Mouse (Mus musculus) bone marrow macrophage, adult 2 months (primary cell): ENCODE measurements around the gene Clip2. TPM values are rescaled to one million over a fixed set of nuclear protein-coding genes. Genes with fewer than 3 reads are reported as not detected.

Experiments
- H3K27ac ChIP-seq: 2 replicates; pipeline ENCODE4 v1.5.1; 2012; ENCODE audit warnings: low read depth, low read length; ENCODE audit not compliant: insufficient read depth
- H3K4me1 ChIP-seq: 2 replicates; pipeline ENCODE4 v1.6.1; 2012; ENCODE audit warnings: low read length; ENCODE audit not compliant: control insufficient read depth, insufficient read depth
- H3K4me3 ChIP-seq: 2 replicates; pipeline ENCODE4 v1.5.1; 2012; ENCODE audit warnings: mild to moderate bottlenecking, low read length, moderate library complexity; ENCODE audit not compliant: insufficient read depth
- CTCF ChIP-seq: IDR thresholded peaks from 2 replicates; pipeline ENCODE4 v1.5.1; 2012; ENCODE audit warnings: low read depth, mild to moderate bottlenecking, low read length, moderate library complexity
- POLR2A ChIP-seq: IDR thresholded peaks from 2 replicates; pipeline ENCODE4 v1.6.1; 2012; ENCODE audit warnings: mild to moderate bottlenecking, low read depth, low read length, borderline replicate concordance
- polyA plus RNA-seq: library from polyadenylated mRNA; stranded (reverse); fragments of >200 nt; gene quantifications from 2 replicates; pipeline ENCODE4 v1.2.4, GENCODE M21; 2012; ENCODE audit not compliant: missing spikeins, insufficient read depth, insufficient read length

The Clip2 gene
- polyA plus RNA-seq, 1 experiment = 14.3 TPM

DNA sequence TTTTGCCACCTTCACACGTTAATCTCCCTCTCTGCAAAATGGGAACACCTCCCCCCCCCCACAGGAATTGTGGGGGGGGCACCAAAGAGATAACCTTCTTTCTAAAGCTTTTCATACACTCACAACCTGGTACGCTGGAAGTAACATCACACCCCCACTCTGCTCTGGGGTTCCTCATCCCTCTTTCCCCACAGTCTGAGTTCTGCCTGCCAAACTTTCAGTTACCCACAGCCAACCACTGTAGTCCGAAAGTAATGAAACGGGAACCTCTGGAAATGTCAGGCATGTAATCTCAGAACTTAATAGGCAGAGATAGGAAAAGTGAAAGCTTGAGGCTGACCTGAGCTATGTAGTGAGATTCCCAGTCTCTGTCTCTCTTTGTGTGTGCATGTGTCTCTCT, 15.2 kb upstream of the Clip2 start:
- TF ChIP-seq POLR2A (no peak), CTCF (no peak)
- H3K4me1 ChIP-seq = peaks cover 15% of the 10 kb centered on the region
- no peak overlapping the region for H3K27ac ChIP-seq
- H3K4me3 ChIP-seq = no peak overlapping the region

DNA sequence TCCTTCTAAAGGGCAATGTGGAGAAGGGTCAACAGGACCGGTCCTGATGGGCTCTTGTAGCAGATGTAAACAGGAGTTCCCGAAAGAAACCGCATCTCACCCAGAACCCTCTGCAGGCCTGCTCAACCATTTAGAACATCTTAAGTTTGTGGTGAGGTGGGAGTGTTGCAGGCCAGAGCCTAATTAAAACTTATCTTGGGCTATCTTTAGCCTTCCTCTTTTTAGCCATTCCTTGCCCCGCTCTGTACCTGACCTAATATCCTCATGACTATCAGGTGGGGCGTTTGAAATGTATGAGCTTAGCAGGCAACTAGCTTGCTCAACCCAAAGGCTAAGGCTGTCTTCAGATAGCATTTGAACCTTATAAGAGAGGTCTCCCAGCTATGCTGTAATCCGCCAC, 13.5 kb upstream of the Clip2 start:
- no peak for TF ChIP-seq CTCF
- no peak for TF ChIP-seq POLR2A
- Histone ChIP-seq H3K4me1 (peaks cover 13% of the 10 kb centered on the region), H3K27ac (no peak overlapping the region), H3K4me3 (no peak overlapping the region)

DNA sequence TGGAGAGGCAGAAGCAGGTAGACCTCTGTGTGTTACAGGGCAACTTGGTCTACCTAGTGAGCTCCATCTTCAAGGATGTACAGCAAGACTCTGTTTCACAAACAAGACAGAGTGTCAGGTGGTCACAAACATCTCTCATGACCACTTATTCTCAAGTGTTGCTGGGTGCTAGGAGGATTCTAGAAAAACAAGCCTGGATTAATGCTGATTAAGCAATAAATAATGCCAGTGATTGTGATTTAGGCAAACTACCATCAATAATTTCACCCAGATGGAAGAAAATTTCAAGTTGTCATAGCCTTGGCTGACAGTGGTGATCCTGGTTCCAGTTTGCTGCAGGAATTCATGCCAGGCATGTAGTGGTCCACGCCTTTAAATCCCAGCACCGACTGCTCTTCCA, 12.0 kb upstream of the Clip2 start:
- H3K4me1 ChIP-seq = peaks cover 6% of the 10 kb centered on the region
- H3K27ac ChIP-seq = no peak overlapping the region
- no peak for TF ChIP-seq CTCF
- no peak for TF ChIP-seq POLR2A
- no peak overlapping the region for H3K4me3 ChIP-seq

DNA sequence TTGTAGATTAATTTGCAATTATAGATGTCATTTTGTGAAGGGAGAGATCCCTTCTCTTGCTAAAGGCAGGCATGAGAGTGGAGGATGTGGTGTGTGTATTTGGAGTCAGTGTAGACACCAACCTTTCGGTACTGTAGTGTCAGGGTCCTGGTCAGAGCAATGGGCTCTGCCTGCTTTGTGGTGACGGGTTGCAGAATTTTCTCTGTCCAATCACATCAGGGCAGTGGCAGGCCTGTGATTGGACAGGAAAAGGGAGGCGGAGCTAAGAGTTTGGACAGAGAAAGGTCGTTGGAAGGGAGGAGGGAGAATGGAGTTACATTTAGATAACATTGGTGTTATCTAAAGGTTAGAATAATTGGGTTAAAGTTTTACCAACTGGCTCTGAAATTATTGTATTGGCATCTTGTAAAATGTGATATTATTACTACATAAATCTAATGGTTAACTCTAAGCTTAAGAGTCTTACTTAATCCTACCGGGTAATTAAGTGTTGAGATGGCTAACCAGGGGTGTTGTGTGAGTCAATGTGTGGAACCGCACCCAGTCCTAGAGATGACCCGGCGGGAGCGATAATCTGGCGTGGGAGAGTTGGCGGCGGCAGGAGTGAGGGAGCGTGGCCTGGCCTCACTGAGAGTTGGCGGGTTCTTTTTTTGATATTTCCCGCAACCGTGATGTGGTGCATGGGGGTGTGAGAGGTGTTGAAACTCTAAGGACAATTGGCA, 8.4 kb upstream of the Clip2 start:
- no peak overlapping the region for H3K27ac ChIP-seq
- H3K4me1 ChIP-seq = peaks cover 2% of the 10 kb centered on the region
- no peak for TF ChIP-seq CTCF
- no peak for TF ChIP-seq POLR2A
- no peak overlapping the region for H3K4me3 ChIP-seq

DNA sequence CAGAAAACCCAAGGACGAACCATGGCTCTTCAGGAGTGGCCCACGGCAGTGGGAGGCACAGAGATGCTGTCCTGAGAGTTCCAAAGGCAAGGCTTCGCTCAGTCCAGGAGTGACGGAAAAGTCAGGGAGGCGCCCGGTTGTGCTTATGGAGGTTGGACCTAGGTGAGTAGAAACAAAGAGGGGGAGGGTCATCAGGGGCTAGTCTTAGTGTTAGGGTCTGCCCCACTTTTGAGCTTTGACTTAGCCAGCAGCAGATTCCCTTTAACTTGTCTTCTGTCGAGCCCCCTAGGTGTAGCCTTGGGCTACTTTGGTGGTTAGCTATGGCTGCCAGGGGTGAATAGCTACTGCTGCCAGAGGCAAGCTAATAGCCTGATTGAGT, 7.8 kb upstream of the Clip2 start, which contains the start of gene Syna:
Gene Syna (minus strand): TSS at position 101 of the 379 bp plus-strand sequence.
- H3K4me1 ChIP-seq = peaks cover 8% of the 10 kb centered on the region
- no peak within 1 kb of the TSS for H3K4me3 ChIP-seq
- TF ChIP-seq POLR2A (no peak), CTCF (no peak)
- no peak within 1 kb of the TSS for H3K27ac ChIP-seq

DNA sequence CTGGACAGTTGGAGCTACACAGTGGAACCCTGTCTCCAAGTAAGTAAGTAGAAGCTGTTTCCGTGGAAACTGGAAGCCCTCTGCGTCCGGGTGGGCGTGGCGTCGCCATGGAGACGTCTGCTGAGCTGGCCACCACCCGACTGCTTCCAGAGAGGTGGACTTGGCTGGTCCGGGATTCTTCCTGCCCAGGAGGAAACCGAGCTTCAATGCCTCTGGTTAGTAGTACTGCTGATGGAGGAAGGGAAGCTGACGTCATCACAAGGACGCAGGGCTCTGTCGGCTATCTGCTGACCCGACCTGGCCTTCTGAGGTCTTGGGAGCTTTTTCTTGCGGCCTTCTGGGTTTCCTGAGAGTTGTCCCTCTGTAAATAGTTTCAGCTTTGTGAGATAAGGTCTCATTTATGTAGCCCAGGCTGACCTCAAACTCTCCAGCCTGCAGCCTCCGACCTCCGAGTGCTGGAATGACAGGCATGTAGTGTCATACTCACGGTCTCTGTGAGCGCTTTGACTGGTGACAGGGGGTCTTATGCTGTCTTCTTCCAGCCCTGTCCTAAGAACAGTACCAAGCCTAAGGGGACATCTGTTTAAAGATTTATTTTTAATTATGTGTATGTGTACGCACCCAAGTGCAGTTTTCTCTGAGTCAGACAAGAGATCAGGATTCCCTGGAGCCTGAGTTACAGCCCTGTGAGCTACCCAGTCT, 3.4 kb upstream of the Clip2 start:
- Histone ChIP-seq H3K4me1 (peaks cover 19% of the 10 kb centered on the region), H3K4me3 (no peak overlapping the region), H3K27ac (no peak overlapping the region)
- no peak for TF ChIP-seq POLR2A
- no peak for TF ChIP-seq CTCF

DNA sequence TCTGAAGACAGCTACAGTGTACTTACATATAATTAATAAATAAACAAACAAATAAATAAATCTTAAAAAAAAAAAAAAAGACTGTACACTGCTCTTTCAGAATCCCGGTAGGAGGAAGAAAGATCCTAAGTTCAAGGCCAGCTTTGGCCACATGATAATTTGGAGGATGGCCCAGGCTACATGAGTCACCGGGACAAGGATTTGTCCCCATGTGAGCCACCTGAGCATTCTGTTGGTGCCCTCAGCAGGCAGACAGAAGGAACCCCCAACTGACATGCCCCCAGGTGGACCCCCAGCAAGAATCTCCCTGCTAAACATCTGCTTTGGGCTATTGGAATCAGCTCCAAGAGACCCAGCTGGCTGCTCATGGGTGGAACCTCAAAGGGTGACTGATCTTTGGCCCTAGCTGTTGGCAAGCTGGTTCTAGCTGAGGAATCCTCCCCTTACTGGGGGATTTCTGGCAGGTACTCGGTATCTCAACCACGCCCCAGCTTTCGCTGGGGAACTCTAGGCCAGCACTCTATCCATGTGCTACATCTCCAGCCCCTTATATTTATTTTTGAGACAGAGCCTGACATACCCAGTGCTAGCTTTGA, 1.8 kb upstream of the Clip2 start:
- Histone ChIP-seq H3K4me1 (peaks cover 22% of the 10 kb centered on the region), H3K27ac (no peak overlapping the region), H3K4me3 (no peak overlapping the region)
- TF ChIP-seq CTCF (no peak), POLR2A (no peak)

DNA sequence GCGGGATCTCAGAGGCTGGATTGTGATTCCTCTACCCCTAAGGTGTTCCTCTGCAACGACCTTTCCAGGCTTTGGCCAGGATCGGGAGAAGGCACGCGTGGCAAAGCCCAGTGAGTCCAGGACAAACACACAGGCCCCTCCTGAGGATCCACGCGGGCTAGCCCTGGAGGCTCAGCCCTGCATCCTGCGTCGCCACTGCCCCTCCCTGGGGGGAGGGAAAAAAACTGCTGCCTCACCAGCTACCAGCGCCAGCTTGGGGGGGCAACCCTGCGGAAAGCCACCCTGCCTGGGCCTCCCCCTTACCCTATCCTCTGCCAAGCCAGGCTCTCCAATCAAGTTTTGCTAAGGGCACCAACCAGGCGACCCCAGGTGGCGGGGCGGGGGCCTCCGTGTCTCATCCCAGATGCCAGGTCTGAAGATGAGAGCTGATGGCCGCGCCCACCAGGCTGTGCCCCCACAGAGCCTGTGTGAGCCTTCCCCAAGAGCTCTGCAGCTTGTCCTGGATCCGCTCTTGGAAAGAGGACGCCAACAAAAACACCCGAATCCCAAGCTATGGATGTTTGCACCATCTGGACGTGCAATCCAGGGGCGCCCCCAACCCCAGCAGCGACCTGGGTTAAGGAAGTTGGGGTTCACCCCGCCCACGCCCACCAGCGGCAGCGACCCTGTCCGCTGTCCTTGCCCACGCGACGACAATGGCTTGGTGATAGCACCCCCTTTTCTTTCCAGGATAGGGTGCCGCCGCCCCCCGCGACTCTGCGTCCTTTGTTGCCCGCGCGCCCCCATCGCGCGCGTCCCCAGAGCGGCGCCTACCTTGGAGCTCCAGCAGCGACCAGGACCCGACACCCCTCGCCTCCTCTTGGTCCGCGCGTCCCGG, 763 bp downstream of the Clip2 start:
- Histone ChIP-seq H3K4me1 (peaks cover 22% of the 10 kb centered on the region), H3K4me3 (peak overlapping the region; percentile 81), H3K27ac (peak overlapping the region; percentile 55; the same call in 1 of the 2 replicates)
- TF ChIP-seq POLR2A = no peak
- no peak for TF ChIP-seq CTCF

DNA sequence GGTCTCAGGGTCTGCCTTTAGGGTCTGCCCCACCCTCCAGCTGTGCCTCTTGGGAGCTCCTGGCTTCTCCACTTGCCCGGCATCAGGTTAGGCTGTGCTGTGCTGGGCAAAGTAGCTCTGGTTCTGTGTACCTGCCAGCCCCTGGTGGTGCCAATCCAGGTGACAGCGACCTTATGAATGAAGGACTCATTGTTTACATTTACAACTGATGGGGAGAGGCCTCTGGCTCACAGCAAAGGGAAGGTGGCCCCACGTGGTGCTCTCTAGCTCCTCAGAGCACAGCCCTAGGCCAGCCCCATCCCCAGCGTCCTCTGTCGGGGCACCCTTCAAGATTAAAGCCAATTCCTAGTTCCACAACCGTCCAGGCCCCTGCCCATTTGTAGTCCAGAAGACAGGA, 1.4 kb downstream of the Clip2 start:
- H3K27ac ChIP-seq = no peak overlapping the region
- TF ChIP-seq CTCF = no peak
- no peak for TF ChIP-seq POLR2A
- H3K4me1 ChIP-seq = peaks cover 22% of the 10 kb centered on the region
- peak overlapping the region; percentile 81 for H3K4me3 ChIP-seq

DNA sequence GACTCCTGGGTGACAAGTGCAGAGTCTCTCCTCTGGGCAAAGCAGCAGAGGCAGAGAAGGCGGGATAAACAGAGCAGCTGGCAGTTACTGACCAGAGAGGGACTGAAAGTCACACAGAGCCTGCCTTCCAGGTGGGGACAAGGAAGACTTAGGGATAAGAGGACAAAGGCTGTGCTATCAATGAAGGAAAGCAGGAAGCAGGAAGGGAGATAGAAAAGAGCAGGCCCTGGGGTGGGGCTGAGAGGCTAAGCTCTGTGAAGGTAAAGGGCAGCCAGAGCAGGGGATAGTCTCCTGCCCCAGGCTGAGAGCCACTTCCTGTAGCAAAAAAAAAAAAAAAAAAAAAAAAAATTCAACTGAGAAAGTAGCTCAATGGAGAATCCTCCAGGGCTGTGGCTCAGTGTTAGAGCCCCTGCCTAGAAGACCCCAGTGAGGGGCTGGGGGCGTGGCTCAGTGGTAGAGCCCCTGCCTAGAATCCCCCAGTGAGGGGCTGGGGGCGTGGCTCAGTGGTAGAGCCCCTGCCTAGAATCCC, 2.5 kb downstream of the Clip2 start:
- Histone ChIP-seq H3K4me3 (no peak overlapping the region), H3K4me1 (peaks cover 11% of the 10 kb centered on the region; the same call in 1 of the 2 replicates), H3K27ac (no peak overlapping the region)
- TF ChIP-seq POLR2A = no peak
- no peak for TF ChIP-seq CTCF
